Comparison of ENCODE assay signal across 8 mouse cellular contexts in genomic region chr5:35056604-35057432, GRCm38 (mm10). TPM values are rescaled to one million over a fixed set of nuclear protein-coding genes. Genes with fewer than 3 reads are reported as not detected.
DNase-seq lines count a peak whose midpoint lies in the region; ATAC-seq and TF ChIP-seq lines count a peak whose summit lies in the region.

Gene Dok7, plus strand, starts transcription at chr5:35056766.

- WGBS in forebrain, embryonic 15.5 days: 1% methylated on average over 52 of the region's 74 CpGs

- TF ChIP-seq CTCF in C2C12 (IDR thresholded peaks at IDR 0.05; ENCODE audit: control insufficient read depth, insufficient read depth, insufficient read length): peak; percentile 20

- H3K79me2 ChIP-seq in C2C12 (ENCODE audit: control insufficient read depth, insufficient read depth): no peaks in the 10 kb centered on the region

- H3K4me3 ChIP-seq in C2C12 (ENCODE audit: insufficient read depth, poor library complexity, severe bottlenecking): peak within 1 kb of the TSS; percentile 28
- H3K4me3 ChIP-seq in forebrain, embryonic 15.5 days: peak within 1 kb of the TSS; percentile 63

- peak; percentile 66 for DNase-seq in brain, adult 2 months (ENCODE audit: low read depth, low spot score)
- peak; percentile 75 to 83 for DNase-seq in heart, postnatal 10 days
- DNase-seq in layer of hippocampus, adult 18-20 months (ENCODE audit: low spot score in 2 of 2): peak; percentile 45 to 57
- DNase-seq in lung, adult 18-20 months: peak; percentile 35 to 61
- DNase-seq in ovary, postnatal 36 days (ENCODE audit: low spot score): peak; percentile 80
- DNase-seq in spleen, adult 18-20 months: no peak

- intact Hi-C loops in heart, postnatal 10 days (cut with DNase I): no loop called here

- H3K79me3 ChIP-seq in C2C12 (ENCODE audit: low read depth): no peaks in the 10 kb centered on the region

- no peak within 1 kb of the TSS for H3K27ac ChIP-seq in forebrain, embryonic 15.5 days (replicated peaks)

- peak within 1 kb of the TSS; percentile 65 for H3K9ac ChIP-seq in forebrain, embryonic 15.5 days (replicated peaks)

- peak within 1 kb of the TSS; percentile 55 for H3ac ChIP-seq in C2C12 (ENCODE audit: control insufficient read depth, insufficient read length, low read depth)

- no peaks in the 10 kb centered on the region for H3K27me3 ChIP-seq in C2C12 (ENCODE audit: control insufficient read depth, insufficient read depth, insufficient read length)
- H3K27me3 ChIP-seq in forebrain, embryonic 15.5 days: 0 out of 2 replicates have a peak, but pooled peaks cover 4% of the 10 kb centered on the region

- H3K9me3 ChIP-seq in forebrain, embryonic 15.5 days: no peaks in the 10 kb centered on the region

- peaks cover 20% of the 10 kb centered on the region for H3K4me1 ChIP-seq in forebrain, embryonic 15.5 days

- peak; percentile 67 for ATAC-seq in forebrain, embryonic 15.5 days (replicated peaks)

- peak within 1 kb of the TSS; percentile 98 for H3K4me2 ChIP-seq in forebrain, embryonic 15.5 days (replicated peaks)

- no peaks in the 10 kb centered on the region for H3K36me3 ChIP-seq in C2C12 (ENCODE audit: control insufficient read depth, insufficient read depth)
- H3K36me3 ChIP-seq in forebrain, embryonic 15.5 days: no peaks in the 10 kb centered on the region

TF ChIP-seq in C2C12, 6 proteins besides CTCF, POLR2A, EP300 and RAD21:
- TF ChIP-seq USF1 (IDR thresholded peaks at IDR 0.05; ENCODE audit: low read depth) (no peak), MYOG (IDR thresholded peaks at IDR 0.05; ENCODE audit: control insufficient read depth, extremely low read depth, insufficient read length) (no peak), FOSL1 (IDR thresholded peaks at IDR 0.05; ENCODE audit: insufficient read depth, low read length, poor library complexity, severe bottlenecking) (no peak), CEBPB (IDR thresholded peaks at IDR 0.05; ENCODE audit: low read depth) (no peak), MAX (IDR thresholded peaks at IDR 0.05) (no peak), MYOD1 (IDR thresholded peaks at IDR 0.05; ENCODE audit: control insufficient read depth, insufficient read length, low read depth) (no peak)

RNA-seq across cellular contexts. Expression of gene Dok7, which starts in this region (rescaled TPM):
- polyA plus RNA-seq in C2C12 (2012; fragmentation: generic; extraction: Trizol): 15.8 TPM
- 7.2 and 7.9 TPM in 2 replicates for polyA plus RNA-seq in forebrain, embryonic 15.5 days (2015; fragmentation: Nextera tagmentation; extraction: Ambion mirVana)
- total RNA-seq in heart, postnatal 10 days (2021): 10 to 100 TPM; 32.3 to 52.6 TPM
- 10 to 100 TPM; 19.0 to 21.5 TPM for total RNA-seq in layer of hippocampus, adult 18-20 months (2021)

Comparison
In these comparisons a context has a peak if more than half of its experiments do, and no peak if none do; other contexts are left out.
1. DNase-seq: peak in brain, adult 2 months (single experiment), heart, postnatal 10 days (2 of 2), layer of hippocampus, adult 18-20 months (2 of 2), lung, adult 18-20 months (2 of 2) and ovary, postnatal 36 days (single experiment); none in spleen, adult 18-20 months (0 of 2).